21 mouse cellular contexts compared by ENCODE assay signal in the genomic region with DNA sequence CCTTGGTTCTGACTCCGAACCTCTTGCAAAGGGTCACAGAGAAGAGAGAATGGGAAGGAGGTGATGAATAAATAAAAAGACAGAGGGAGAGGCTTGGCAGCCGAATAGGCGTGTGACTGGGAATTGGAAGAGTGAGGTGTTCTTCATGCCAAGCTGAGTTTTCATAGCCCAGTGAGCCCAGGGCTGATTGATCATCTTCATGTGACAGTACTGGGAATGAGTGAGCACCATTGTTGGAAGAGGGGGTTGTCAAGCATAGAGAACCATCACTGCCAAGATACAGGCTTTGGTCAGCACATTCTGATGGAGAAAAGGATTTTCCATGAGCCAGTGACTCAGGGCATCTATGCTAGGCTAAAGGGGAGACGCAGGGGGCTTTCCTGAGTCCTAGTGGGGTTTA.
DNase-seq lines count a peak whose midpoint lies in the region; ATAC-seq and TF ChIP-seq lines count a peak whose summit lies in the region.
"Had no signal": no experiment of that assay in that cellular context is flagged by ENCODE, and none has a peak within 500 bp of the region (broad histone marks: within the 10 kb centered on the region; RNA-seq: fewer than 3 reads in every experiment).

No protein-coding gene starts in this region.

- no peaks in the 10 kb centered on the region for H3K79me2 ChIP-seq in liver, adult 2 months (ENCODE audit: control insufficient read depth, insufficient read depth, low read length)

- TF ChIP-seq POLR2A in liver, adult 2 months (IDR thresholded peaks at IDR 0.05; ENCODE audit: extremely low read depth, insufficient read depth, low read length) = no peak
- TF ChIP-seq POLR2A in brain, embryonic 14.5 days (IDR thresholded peaks at IDR 0.05; ENCODE audit: borderline replicate concordance, extremely low read depth, insufficient read depth, insufficient read length, poor library complexity, severe bottlenecking) = no peak

- no peaks in the 10 kb centered on the region for H3K36me3 ChIP-seq in hindbrain, embryonic 16.5 days (ENCODE audit: control insufficient read depth, insufficient read depth, low read length)
- no peaks in the 10 kb centered on the region for H3K36me3 ChIP-seq in hindbrain, embryonic 12.5 days
- H3K36me3 ChIP-seq in liver, adult 2 months (ENCODE audit: control insufficient read depth, insufficient read depth, low read length) = no peaks in the 10 kb centered on the region
- no peaks in the 10 kb centered on the region for H3K36me3 ChIP-seq in liver, embryonic 11.5 days (ENCODE audit: control insufficient read depth, insufficient read depth, low read length)
- H3K36me3 ChIP-seq: forebrain, embryonic 12.5 days; G1E; liver, embryonic 13.5 days; midbrain, embryonic 10.5 days had no signal

- H3K9ac ChIP-seq in hindbrain, embryonic 16.5 days (ENCODE audit: low read depth, low read length) = no peak overlapping the region
- H3K9ac ChIP-seq in hindbrain, embryonic 12.5 days = no peak overlapping the region
- H3K9ac ChIP-seq in liver, adult 2 months (ENCODE audit: low read depth, low read length) = no peak overlapping the region
- H3K9ac ChIP-seq in liver, embryonic 11.5 days (ENCODE audit: low read depth, low read length) = no peak overlapping the region
- H3K9ac ChIP-seq: forebrain, embryonic 12.5 days; liver, embryonic 13.5 days; lung, embryonic 14.5 days had no signal

- no peaks in the 10 kb centered on the region for H3K9me3 ChIP-seq in hindbrain, embryonic 16.5 days (ENCODE audit: control insufficient read depth, low read length)
- no peaks in the 10 kb centered on the region for H3K9me3 ChIP-seq in hindbrain, embryonic 12.5 days (replicated peaks)
- H3K9me3 ChIP-seq in liver, embryonic 11.5 days (ENCODE audit: control insufficient read depth, low read length) = no peaks in the 10 kb centered on the region
- H3K9me3 ChIP-seq: forebrain, embryonic 12.5 days; G1E; liver, embryonic 13.5 days; midbrain, embryonic 10.5 days had no signal

- no peaks in the 10 kb centered on the region for H3K27me3 ChIP-seq in hindbrain, embryonic 16.5 days (replicated peaks; ENCODE audit: control insufficient read depth, insufficient read depth, low read length)
- H3K27me3 ChIP-seq in hindbrain, embryonic 12.5 days = no peaks in the 10 kb centered on the region
- H3K27me3 ChIP-seq in liver, adult 2 months (ENCODE audit: control insufficient read depth, insufficient read depth, low read length) = no peaks in the 10 kb centered on the region
- no peaks in the 10 kb centered on the region for H3K27me3 ChIP-seq in liver, embryonic 11.5 days (replicated peaks; ENCODE audit: control insufficient read depth, insufficient read depth, low read length)
- H3K27me3 ChIP-seq: forebrain, embryonic 12.5 days; liver, embryonic 13.5 days had no signal

- H3K27ac ChIP-seq in hindbrain, embryonic 16.5 days (ENCODE audit: low read depth, low read length) = no peak overlapping the region
- no peak overlapping the region for H3K27ac ChIP-seq in hindbrain, embryonic 12.5 days
- no peak overlapping the region for H3K27ac ChIP-seq in liver, adult 2 months (replicated peaks; ENCODE audit: insufficient read depth, low read depth, low read length)
- H3K27ac ChIP-seq in liver, embryonic 11.5 days (ENCODE audit: low read depth, low read length) = no peak overlapping the region
- H3K27ac ChIP-seq: forebrain, embryonic 12.5 days; heart, adult 2 months; left cerebral cortex, adult 2 months; liver, embryonic 13.5 days; macrophage; midbrain, embryonic 10.5 days had no signal

- DNase-seq in cerebellum, adult 9-11 months = peak; percentile 10
- DNase-seq in cerebellum, postnatal 36 days = no peak
- peak; percentile 37 for DNase-seq in liver, adult 2 months (ENCODE audit: extremely low read depth, low read depth, low spot score)
- DNase-seq in liver, embryonic 11.5 days (ENCODE audit: low spot score) = no peak
- peak; percentile 55 for DNase-seq in brain, embryonic 14.5 days (ENCODE audit: low read depth)
- no peak for DNase-seq in urinary bladder, postnatal 36 days (ENCODE audit: low spot score in 2 of 2)
- DNase-seq: adrenal gland, postnatal 14 days; gastrocnemius, postnatal 14 days; heart, adult 2 months; heart, postnatal 4 days; kidney, postnatal 36 days; liver, embryonic 13.5 days; lung, embryonic 14.5 days; thymus, postnatal 36 days had no signal

- H3K4me3 ChIP-seq in hindbrain, embryonic 16.5 days (ENCODE audit: low read length) = no peak overlapping the region
- H3K4me3 ChIP-seq in hindbrain, embryonic 12.5 days = no peak overlapping the region
- no peak overlapping the region for H3K4me3 ChIP-seq in liver, adult 2 months (ENCODE audit: insufficient read depth, low read depth, low read length)
- H3K4me3 ChIP-seq in liver, embryonic 11.5 days (ENCODE audit: low read depth, low read length) = no peak overlapping the region
- H3K4me3 ChIP-seq: forebrain, embryonic 12.5 days; heart, adult 2 months; left cerebral cortex, adult 2 months; liver, embryonic 13.5 days; midbrain, embryonic 10.5 days had no signal

- 65% methylated on average over 4 of the region's 4 CpGs for WGBS in hindbrain, embryonic 16.5 days
- WGBS in hindbrain, embryonic 12.5 days = 70% methylated on average over 4 of the region's 4 CpGs
- 81% methylated on average over 4 of the region's 4 CpGs for WGBS in liver, adult 2 months
- WGBS in liver, embryonic 11.5 days = 76% methylated on average over 4 of the region's 4 CpGs

- H3K4me2 ChIP-seq in hindbrain, embryonic 16.5 days (ENCODE audit: low read length) = no peak overlapping the region
- no peak overlapping the region for H3K4me2 ChIP-seq in hindbrain, embryonic 12.5 days (replicated peaks)
- H3K4me2 ChIP-seq in liver, embryonic 11.5 days = no peak overlapping the region
- H3K4me2 ChIP-seq: forebrain, embryonic 12.5 days; liver, embryonic 13.5 days; lung, embryonic 14.5 days had no signal

- TF ChIP-seq CTCF in liver, adult 2 months (IDR thresholded peaks at IDR 0.05; ENCODE audit: low read depth, low read length) = no peak
- TF ChIP-seq CTCF in brain, embryonic 14.5 days (IDR thresholded peaks at IDR 0.05; ENCODE audit: borderline replicate concordance, extremely low read depth, insufficient read depth, insufficient read length) = no peak

- ATAC-seq in hindbrain, embryonic 16.5 days = peak; percentile 79; the same call in 1 of the 2 replicates
- no peak for ATAC-seq in hindbrain, embryonic 12.5 days (ENCODE audit: low FRiP score)
- ATAC-seq in liver, embryonic 11.5 days (replicated peaks; ENCODE audit: low FRiP score) = no peak

- no peaks in the 10 kb centered on the region; the same call in 1 of the 2 replicates for H3K4me1 ChIP-seq in hindbrain, embryonic 16.5 days (ENCODE audit: control insufficient read depth, insufficient read depth, low read depth, low read length)
- H3K4me1 ChIP-seq in hindbrain, embryonic 12.5 days = 0 out of 2 replicates have a peak, but pooled peaks cover 4% of the 10 kb centered on the region
- no peaks in the 10 kb centered on the region for H3K4me1 ChIP-seq in liver, adult 2 months (ENCODE audit: control insufficient read depth, insufficient read depth, low read length)
- no peaks in the 10 kb centered on the region for H3K4me1 ChIP-seq in liver, embryonic 11.5 days (replicated peaks; ENCODE audit: control insufficient read depth, insufficient read depth, low read length)
- H3K4me1 ChIP-seq: forebrain, embryonic 12.5 days; liver, embryonic 13.5 days had no signal

Comparison
In these comparisons a context has a peak if more than half of its experiments do, and no peak if none do; other contexts are left out.
1. DNase-seq: peak in cerebellum, adult 9-11 months (single experiment), liver, adult 2 months (single experiment) and brain, embryonic 14.5 days (single experiment); none in cerebellum, postnatal 36 days (0 of 2), liver, embryonic 11.5 days (single experiment) and urinary bladder, postnatal 36 days (0 of 2).